Mouse (Mus musculus): ENCODE results near the gene Herc1. TPM values are rescaled to one million over a fixed set of nuclear protein-coding genes. Genes with fewer than 3 reads are reported as not detected.
A peak's percentile ranks its signal among the peaks of the same experiment; 100 is the strongest.

Herc1 gene
- total and polyA plus RNA-seq, 2 experiments from 2014 or later: 11.6 to 24.9 TPM

DNA sequence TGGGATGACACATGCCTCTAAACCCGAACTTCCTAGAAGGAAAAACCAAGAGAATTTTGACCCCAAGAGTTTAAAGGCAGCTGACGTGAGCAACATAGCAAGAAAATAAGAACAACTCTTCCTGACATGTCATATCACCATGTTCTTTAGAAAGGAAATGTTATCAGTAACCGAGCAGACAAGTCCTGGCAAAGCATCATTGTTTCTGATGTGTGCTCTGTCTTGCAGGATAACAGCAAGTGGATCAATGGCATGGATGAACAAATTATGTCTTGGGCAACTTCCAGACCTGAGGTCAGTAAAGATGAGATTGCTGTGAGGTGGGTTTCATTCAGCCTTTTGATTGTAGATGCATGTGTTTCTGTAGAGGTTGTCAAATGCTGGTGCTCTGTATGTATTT is 133.2 kb downstream of the Herc1 start:
- no peak for ATAC-seq (ENCODE audit: insufficient read depth, low read depth)
- no peak for DNase-seq (ENCODE audit: low spot score)
- H3K27ac ChIP-seq (ENCODE audit: low read depth): no peak overlapping the region
- no peaks in the 10 kb centered on the region for H3K4me1 ChIP-seq (ENCODE audit: control insufficient read depth, insufficient read depth)
- WGBS: 78% methylated on average over 3 of the region's 3 CpGs
- no peak overlapping the region for H3K4me3 ChIP-seq (ENCODE audit: low read depth, low read length)
- H3K9ac ChIP-seq (replicated peaks; ENCODE audit: low read depth, low read length): no peak overlapping the region
- no peak overlapping the region for H3K4me2 ChIP-seq (ENCODE audit: low read depth, low read length)
- no peaks in the 10 kb centered on the region for H3K9me3 ChIP-seq (replicated peaks; ENCODE audit: control insufficient read depth, low read length)
- H3K36me3 ChIP-seq (replicated peaks; ENCODE audit: control insufficient read depth, insufficient read depth, low read length): peaks cover 79% of the 10 kb centered on the region
- H3K27me3 ChIP-seq (ENCODE audit: control insufficient read depth, insufficient read depth, low read length): no peaks in the 10 kb centered on the region
- TF ChIP-seq EP300 (IDR thresholded peaks at IDR 0.05; ENCODE audit: low read depth) (no peak), CTCF (IDR thresholded peaks at IDR 0.05; ENCODE audit: low read depth) (no peak)

- no peak overlapping the region for H3K4me2 ChIP-seq (ENCODE audit: low read depth, low read length)
- ATAC-seq (ENCODE audit: insufficient read depth, low read depth) (no peak), DNase-seq (ENCODE audit: low spot score) (no peak)
- H3K27me3 ChIP-seq (ENCODE audit: control insufficient read depth, insufficient read depth, low read length): no peaks in the 10 kb centered on the region
- no peak overlapping the region for H3K27ac ChIP-seq (ENCODE audit: low read depth)
- no peak for TF ChIP-seq CTCF (IDR thresholded peaks at IDR 0.05; ENCODE audit: low read depth)
- no peak for TF ChIP-seq EP300 (IDR thresholded peaks at IDR 0.05; ENCODE audit: low read depth)
- no peaks in the 10 kb centered on the region for H3K4me1 ChIP-seq (ENCODE audit: control insufficient read depth, insufficient read depth)
- peaks cover 92% of the 10 kb centered on the region for H3K36me3 ChIP-seq (replicated peaks; ENCODE audit: control insufficient read depth, insufficient read depth, low read length)
- no peaks in the 10 kb centered on the region for H3K9me3 ChIP-seq (replicated peaks; ENCODE audit: control insufficient read depth, low read length)
- H3K9ac ChIP-seq (replicated peaks; ENCODE audit: low read depth, low read length): no peak overlapping the region
- no peak overlapping the region for H3K4me3 ChIP-seq (ENCODE audit: low read depth, low read length)
These were observed 138.5 kb downstream of the Herc1 start for GRCm38 (mm10) chr9:66488786-66489185.

DNA sequence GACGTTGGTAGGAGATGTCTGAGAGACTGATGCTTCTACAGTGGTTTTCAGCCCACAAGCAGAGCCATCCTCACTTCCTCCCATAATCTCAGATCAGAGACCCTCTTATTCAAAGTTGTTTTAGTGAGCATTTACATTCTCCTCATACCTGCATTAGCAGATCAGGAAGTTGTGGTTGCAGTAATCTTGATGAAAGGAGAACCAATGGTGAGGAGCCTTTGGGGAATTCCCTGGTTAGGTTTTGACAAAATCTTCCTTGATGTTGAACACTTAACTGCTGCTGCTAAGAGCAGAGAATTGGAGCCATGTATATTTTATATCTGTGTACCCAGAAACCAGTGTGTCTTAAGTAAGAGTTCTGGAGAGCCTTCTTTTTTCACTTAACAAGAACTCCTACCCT is 142.1 kb downstream of the Herc1 start:
- 75% methylated on average over 1 of the region's 1 CpGs for WGBS
- no peaks in the 10 kb centered on the region for H3K9me3 ChIP-seq (replicated peaks; ENCODE audit: control insufficient read depth, low read length)
- no peak overlapping the region for H3K9ac ChIP-seq (replicated peaks; ENCODE audit: low read depth, low read length)
- TF ChIP-seq CTCF (IDR thresholded peaks at IDR 0.05; ENCODE audit: low read depth): no peak
- TF ChIP-seq EP300 (IDR thresholded peaks at IDR 0.05; ENCODE audit: low read depth): no peak
- no peak overlapping the region for H3K4me2 ChIP-seq (ENCODE audit: low read depth, low read length)
- no peaks in the 10 kb centered on the region for H3K27me3 ChIP-seq (ENCODE audit: control insufficient read depth, insufficient read depth, low read length)
- H3K36me3 ChIP-seq (replicated peaks; ENCODE audit: control insufficient read depth, insufficient read depth, low read length): peaks cover 89% of the 10 kb centered on the region
- H3K4me1 ChIP-seq (ENCODE audit: control insufficient read depth, insufficient read depth): no peaks in the 10 kb centered on the region
- H3K4me3 ChIP-seq (ENCODE audit: low read depth, low read length): no peak overlapping the region
- ATAC-seq (ENCODE audit: insufficient read depth, low read depth) (no peak), DNase-seq (ENCODE audit: low spot score) (no peak)
- H3K27ac ChIP-seq (ENCODE audit: low read depth): no peak overlapping the region

GRCm38 (mm10) chr9:66493992-66494391 is 143.7 kb downstream of the Herc1 start:
- ATAC-seq (ENCODE audit: insufficient read depth, low read depth): no peak
- Histone ChIP-seq H3K27ac (ENCODE audit: low read depth) (no peak overlapping the region), H3K9me3 (replicated peaks; ENCODE audit: control insufficient read depth, low read length) (no peaks in the 10 kb centered on the region), H3K4me2 (ENCODE audit: low read depth, low read length) (no peak overlapping the region), H3K27me3 (ENCODE audit: control insufficient read depth, insufficient read depth, low read length) (no peaks in the 10 kb centered on the region), H3K4me1 (ENCODE audit: control insufficient read depth, insufficient read depth) (no peaks in the 10 kb centered on the region), H3K9ac (replicated peaks; ENCODE audit: low read depth, low read length) (no peak overlapping the region), H3K36me3 (replicated peaks; ENCODE audit: control insufficient read depth, insufficient read depth, low read length) (peaks cover 84% of the 10 kb centered on the region), H3K4me3 (ENCODE audit: low read depth, low read length) (no peak overlapping the region)
- DNase-seq (ENCODE audit: low spot score): no peak
- TF ChIP-seq CTCF (IDR thresholded peaks at IDR 0.05; ENCODE audit: low read depth) (no peak), EP300 (IDR thresholded peaks at IDR 0.05; ENCODE audit: low read depth) (no peak)

- ATAC-seq (ENCODE audit: insufficient read depth, low read depth) (no peak), DNase-seq (ENCODE audit: low spot score) (no peak)
- Histone ChIP-seq H3K27ac (ENCODE audit: low read depth) (no peak overlapping the region), H3K36me3 (replicated peaks; ENCODE audit: control insufficient read depth, insufficient read depth, low read length) (peaks cover 60% of the 10 kb centered on the region), H3K27me3 (ENCODE audit: control insufficient read depth, insufficient read depth, low read length) (no peaks in the 10 kb centered on the region), H3K9me3 (replicated peaks; ENCODE audit: control insufficient read depth, low read length) (no peaks in the 10 kb centered on the region), H3K9ac (replicated peaks; ENCODE audit: low read depth, low read length) (no peak overlapping the region), H3K4me3 (ENCODE audit: low read depth, low read length) (no peak overlapping the region), H3K4me2 (ENCODE audit: low read depth, low read length) (no peak overlapping the region), H3K4me1 (ENCODE audit: control insufficient read depth, insufficient read depth) (no peaks in the 10 kb centered on the region)
- 75% methylated on average over 2 of the region's 2 CpGs for WGBS
- TF ChIP-seq CTCF (IDR thresholded peaks at IDR 0.05; ENCODE audit: low read depth) (no peak), EP300 (IDR thresholded peaks at IDR 0.05; ENCODE audit: low read depth) (no peak)
These were observed 151.0 kb downstream of the Herc1 start for GRCm38 (mm10) chr9:66501248-66501647.

DNA sequence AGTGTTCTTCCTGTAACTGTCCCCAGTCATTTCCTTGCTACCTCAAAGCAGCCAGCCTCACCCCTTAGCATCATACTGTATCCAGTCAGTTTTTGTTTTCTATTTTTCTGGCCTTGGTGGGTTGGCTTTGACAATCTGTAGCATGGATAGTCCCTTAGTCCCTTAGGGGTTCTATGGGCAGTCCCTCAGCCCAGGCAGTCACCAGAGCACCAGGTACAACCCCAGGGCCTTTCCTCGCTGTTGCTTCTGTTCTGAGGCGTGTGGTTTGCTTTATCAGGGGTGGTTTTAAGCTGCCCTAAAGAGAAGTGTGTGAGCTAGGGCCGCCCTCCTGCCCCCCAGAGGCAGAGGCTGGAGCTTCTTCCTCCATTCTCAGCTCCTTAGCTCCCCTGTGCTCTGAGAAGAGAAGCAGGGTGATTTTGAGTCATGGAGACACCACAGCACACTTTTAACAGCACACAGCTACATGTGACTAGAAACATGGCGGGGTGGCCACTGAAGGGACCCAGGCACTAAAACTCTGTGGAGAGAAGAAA is 153.7 kb downstream of the Herc1 start:
- no peak overlapping the region for H3K27ac ChIP-seq (ENCODE audit: low read depth)

More for the DNA sequence above, 153.7 kb downstream of the Herc1 start:
- DNase-seq (ENCODE audit: low spot score): no peak
- Histone ChIP-seq H3K9me3 (replicated peaks; ENCODE audit: control insufficient read depth, low read length) (no peaks in the 10 kb centered on the region), H3K36me3 (replicated peaks; ENCODE audit: control insufficient read depth, insufficient read depth, low read length) (peaks cover 58% of the 10 kb centered on the region), H3K9ac (replicated peaks; ENCODE audit: low read depth, low read length) (no peak overlapping the region), H3K4me3 (ENCODE audit: low read depth, low read length) (no peak overlapping the region), H3K27me3 (ENCODE audit: control insufficient read depth, insufficient read depth, low read length) (no peaks in the 10 kb centered on the region), H3K4me2 (ENCODE audit: low read depth, low read length) (no peak overlapping the region), H3K4me1 (ENCODE audit: control insufficient read depth, insufficient read depth) (no peaks in the 10 kb centered on the region)
- TF ChIP-seq EP300 (IDR thresholded peaks at IDR 0.05; ENCODE audit: low read depth): no peak
- no peak for TF ChIP-seq CTCF (IDR thresholded peaks at IDR 0.05; ENCODE audit: low read depth)
- 81% methylated on average over 4 of the region's 4 CpGs for WGBS
- ATAC-seq (ENCODE audit: insufficient read depth, low read depth): peak; percentile 23; the same call in 1 of the 2 replicates

Data from heart, postnatal 0 days (tissue).